Mouse (Mus musculus) right cerebral cortex, postnatal 36 days (tissue): Measurements from ENCODE around the gene Rpl23.
"Not testable (repeated sequence)": the region's sequence is repeated elsewhere in the genome, so short reads cannot be mapped to it uniquely, and the experiment has no call there.

Experiments used
- DNase-seq, 2 experiments: peaks; one replicate each; pipeline ENCODE4 v3.0.0; 2022; ENCODE audit warnings: low spot score in 2 of 2, mixed read lengths in 1 of 2

Gene Rpl23

GRCm38 (mm10) chr11:97766154-97766881 is 15.9 kb downstream of the Rpl23 start, which contains the start of gene Cwc25:
Gene Cwc25, minus strand, starts transcription at chr11:97766556.
- peak; percentile 95 for DNase-seq

- no peak for DNase-seq
These were observed 20.6 kb downstream of the Rpl23 start for GRCm38 (mm10) chr11:97761638-97762037.

GRCm38 (mm10) chr11:97758942-97759341 is 23.3 kb downstream of the Rpl23 start:
- DNase-seq: no peak

- no peak for DNase-seq
These were observed 24.1 kb downstream of the Rpl23 start for GRCm38 (mm10) chr11:97758125-97758524.

- DNase-seq: peak; percentile 46 to 80
These were observed 29.0 kb downstream of the Rpl23 start for GRCm38 (mm10) chr11:97753277-97753676.

- DNase-seq: no peak
These were observed 33.7 kb downstream of the Rpl23 start for GRCm38 (mm10) chr11:97748496-97748895.

- no peak for DNase-seq
These were observed 34.5 kb downstream of the Rpl23 start for GRCm38 (mm10) chr11:97747773-97748172.

GRCm38 (mm10) chr11:97745331-97745721 is 36.9 kb downstream of the Rpl23 start:
- DNase-seq: no peak

GRCm38 (mm10) chr11:97744718-97745330 is 37.4 kb downstream of the Rpl23 start:
- DNase-seq: peak; percentile 98

- DNase-seq: peak in 1 of 2 experiments; percentile 22
These were observed 38.0 kb downstream of the Rpl23 start, which contains the start of gene Pip4k2b for GRCm38 (mm10) chr11:97744063-97744717. Gene Pip4k2b, minus strand, starts transcription at chr11:97744704.

- no peak for DNase-seq
These were observed 38.8 kb downstream of the Rpl23 start for GRCm38 (mm10) chr11:97743423-97743822.

GRCm38 (mm10) chr11:97742591-97742990 is 39.6 kb downstream of the Rpl23 start:
- no peak for DNase-seq

- no peak for DNase-seq
These were observed 40.1 kb downstream of the Rpl23 start for GRCm38 (mm10) chr11:97742157-97742556.

GRCm38 (mm10) chr11:97740190-97740589 is 42.0 kb downstream of the Rpl23 start:
- DNase-seq: peak in 1 of 2 experiments; percentile 24

GRCm38 (mm10) chr11:97739155-97739554 is 43.1 kb downstream of the Rpl23 start:
- DNase-seq: no peak

GRCm38 (mm10) chr11:97738703-97739102 is 43.5 kb downstream of the Rpl23 start:
- no peak for DNase-seq

- DNase-seq: no peak
These were observed 44.6 kb downstream of the Rpl23 start for GRCm38 (mm10) chr11:97737600-97737999.

- no peak for DNase-seq
These were observed 45.6 kb downstream of the Rpl23 start for GRCm38 (mm10) chr11:97736645-97737044.

- not testable (repeated sequence) for DNase-seq
These were observed 47.4 kb downstream of the Rpl23 start for GRCm38 (mm10) chr11:97734810-97735209.

- DNase-seq: no peak
These were observed 48.5 kb downstream of the Rpl23 start for GRCm38 (mm10) chr11:97733689-97734088.

GRCm38 (mm10) chr11:97728730-97729129 is 53.5 kb downstream of the Rpl23 start:
- DNase-seq: no peak

- no peak for DNase-seq
These were observed 53.9 kb downstream of the Rpl23 start for GRCm38 (mm10) chr11:97728311-97728710.
